Mouse (Mus musculus) cerebellum, adult 2 months (tissue): ENCODE data around the gene Gm21992.

Source experiments
- CTCF ChIP-seq: fragments of 200-500 bp; IDR thresholded peaks from 2 replicates; pipeline ENCODE4 v1.5.1; 2011; ENCODE audit warnings: low read depth, mild to moderate bottlenecking, control low read depth, low read length, moderate library complexity, borderline replicate concordance; ENCODE audit not compliant: insufficient read depth
- POLR2A ChIP-seq: fragments of 200-500 bp; IDR thresholded peaks from 2 replicates; pipeline ENCODE4 v1.6.1; 2011; ENCODE audit warnings: low read length, control low read depth, borderline replicate concordance; ENCODE audit not compliant: insufficient read depth

DNA sequence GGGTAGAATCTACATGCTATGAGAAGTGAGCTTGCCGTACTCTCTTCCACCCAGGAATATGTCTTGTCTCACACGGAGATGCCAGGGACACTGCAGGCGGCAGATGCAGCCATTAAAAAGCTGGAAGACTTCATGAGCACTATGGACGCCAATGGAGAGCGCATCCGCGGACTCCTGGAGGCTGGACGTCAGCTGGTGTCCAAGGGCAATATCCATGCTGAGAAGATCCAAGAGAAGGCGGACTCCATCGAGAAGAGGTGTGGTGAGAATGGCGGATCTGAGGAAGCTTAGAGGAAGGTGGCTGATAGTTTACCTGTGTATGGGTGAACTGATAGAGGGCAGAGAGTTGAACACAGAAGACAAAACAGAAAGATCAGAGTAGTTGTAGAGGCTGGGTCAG is 72.4 kb downstream of the Gm21992 start:
- TF ChIP-seq POLR2A (no peak), CTCF (no peak)
